Mouse (Mus musculus) layer of hippocampus, adult 2 months (tissue): ENCODE measurements around the gene Nipal1. TPM values are rescaled to one million over a fixed set of nuclear protein-coding genes. Genes with fewer than 3 reads are reported as not detected.

Experiments
- DNase-seq, 2 experiments: peaks; one replicate each; pipeline ENCODE4 v3.0.0; 2022; ENCODE audit warnings: low spot score in 2 of 2
- H3K27ac ChIP-seq: fragments of 200-600 bp; 2 replicates; pipeline ENCODE4 v1.8.1; 2022
- H3K4me3 ChIP-seq: fragments of 200-600 bp; 2 replicates; pipeline ENCODE4 v1.8.1; 2022; ENCODE audit warnings: mild to moderate bottlenecking
- CTCF ChIP-seq: fragments of 200-600 bp; conservative IDR thresholded peaks from 2 replicates; pipeline ENCODE4 v1.8.1; 2022; ENCODE audit warnings: antibody characterized with exemption, mild to moderate bottlenecking, moderate library complexity
- total RNA-seq, 2 experiments: library from RNA; stranded (reverse); gene quantifications; 2 replicates each; pipeline ENCODE4 v1.2.3; 2021

Gene Nipal1
- total RNA-seq, 2 experiments from 2014 or later: not detected

DNA sequence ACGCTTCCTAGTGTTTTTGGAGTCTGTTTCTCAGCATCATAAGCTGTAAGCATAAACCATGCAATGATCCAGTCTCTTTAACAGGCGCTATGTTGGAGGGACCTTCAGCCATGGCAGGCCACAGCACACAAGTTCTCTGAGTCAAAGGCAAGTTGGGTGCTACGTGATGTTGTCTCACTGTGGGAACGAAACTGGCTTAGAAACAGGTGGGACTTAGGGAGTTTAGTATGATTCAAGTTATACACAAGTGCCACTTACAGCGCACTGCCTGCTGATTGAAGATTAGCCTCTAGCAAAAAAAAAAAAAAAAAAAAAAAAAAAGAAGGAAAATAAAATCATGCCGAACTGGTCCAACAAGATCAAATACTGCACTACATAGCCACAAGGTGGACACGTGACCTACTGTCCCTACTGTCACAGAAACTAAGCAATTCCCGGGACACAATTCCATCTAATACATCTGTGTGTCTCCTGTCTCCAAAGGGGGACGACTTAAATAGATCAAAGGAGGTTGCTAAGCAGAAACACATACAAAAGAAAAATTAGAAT is 27.5 kb downstream of the Nipal1 start:
- no peak for DNase-seq
- no peak overlapping the region for H3K4me3 ChIP-seq
- H3K27ac ChIP-seq: no peak overlapping the region
- no peak for TF ChIP-seq CTCF

DNA sequence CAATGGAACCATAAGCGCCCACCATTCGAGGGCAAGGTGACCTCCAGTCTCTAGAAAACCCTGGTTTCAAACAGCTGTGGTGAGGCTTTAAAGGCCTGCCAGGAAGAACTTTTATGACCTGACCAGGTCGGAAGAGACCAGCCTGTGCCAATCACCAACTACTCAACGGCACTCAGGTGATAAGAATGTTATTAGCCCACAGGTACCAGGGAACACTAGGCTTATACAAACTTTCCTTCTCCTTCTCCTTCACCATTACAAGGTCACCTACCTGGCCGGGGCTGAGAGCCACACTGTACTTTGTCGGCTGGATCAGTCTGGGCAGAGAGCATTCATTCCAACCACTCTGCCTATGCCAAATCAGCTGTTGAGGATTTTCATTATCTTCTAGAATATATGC is 33.9 kb downstream of the Nipal1 start:
- DNase-seq: no peak
- Histone ChIP-seq H3K27ac (no peak overlapping the region), H3K4me3 (no peak overlapping the region)
- TF ChIP-seq CTCF: no peak

DNA sequence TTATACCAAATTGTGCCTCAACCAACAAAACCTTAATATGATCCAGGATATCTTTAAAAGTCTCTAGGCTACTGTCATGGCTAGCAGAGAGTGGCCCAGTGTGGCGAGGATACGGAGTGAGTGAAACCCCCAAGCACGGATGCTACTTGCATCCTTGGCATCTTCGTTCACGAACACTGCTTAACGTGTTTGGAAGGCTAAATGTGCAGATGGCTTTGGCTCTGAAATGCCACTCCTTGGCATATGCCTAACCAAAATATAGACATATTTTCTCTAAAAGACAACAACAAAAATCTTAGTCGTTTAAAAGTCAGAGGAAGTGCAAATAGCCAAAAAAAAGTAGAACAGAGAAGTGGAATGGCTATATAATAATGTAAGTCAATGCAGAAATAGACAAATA is 42.0 kb downstream of the Nipal1 start:
- DNase-seq: no peak
- no peak overlapping the region for H3K27ac ChIP-seq
- TF ChIP-seq CTCF: no peak
- no peak overlapping the region for H3K4me3 ChIP-seq

DNA sequence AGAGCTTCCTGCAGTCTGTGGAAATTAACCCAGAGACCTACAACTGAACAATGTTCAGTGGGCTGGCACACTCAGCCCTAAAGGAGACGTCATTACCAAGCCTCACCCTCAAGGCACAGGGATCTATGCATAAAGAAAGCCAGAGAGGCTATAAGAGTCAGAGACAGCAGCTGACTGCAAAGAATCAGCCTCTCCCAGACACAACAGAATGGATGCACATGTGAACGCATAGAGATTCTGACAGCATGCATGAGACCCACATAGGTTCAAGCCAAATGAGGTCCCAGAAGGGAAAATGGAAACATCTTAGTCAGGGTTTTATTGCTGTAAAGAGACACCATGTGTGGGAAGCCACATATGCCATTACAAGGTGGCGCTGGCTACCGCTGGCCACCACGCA is 42.9 kb downstream of the Nipal1 start:
- Histone ChIP-seq H3K27ac (no peak overlapping the region), H3K4me3 (no peak overlapping the region)
- no peak for DNase-seq
- no peak for TF ChIP-seq CTCF

DNA sequence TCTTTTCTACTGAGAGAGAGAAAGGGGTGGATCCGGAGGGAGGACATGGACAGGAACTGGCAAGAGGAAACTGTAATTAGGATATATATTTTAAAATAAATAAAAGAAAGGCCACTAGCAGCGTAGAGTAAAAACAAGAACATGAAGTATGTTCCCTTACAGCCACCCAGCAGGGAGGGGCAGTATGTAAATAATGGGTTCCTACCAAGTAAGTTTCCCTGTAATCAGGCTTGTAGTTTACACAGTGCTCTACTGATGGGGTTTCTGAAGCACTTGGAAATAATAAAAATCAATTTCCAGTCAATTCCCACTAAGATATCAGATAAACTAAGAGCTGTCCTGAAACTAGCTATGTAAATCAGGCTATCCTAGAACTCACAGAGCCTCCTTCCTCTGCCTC is 47.1 kb downstream of the Nipal1 start:
- TF ChIP-seq CTCF: no peak
- Histone ChIP-seq H3K4me3 (no peak overlapping the region), H3K27ac (no peak overlapping the region)
- no peak for DNase-seq

DNA sequence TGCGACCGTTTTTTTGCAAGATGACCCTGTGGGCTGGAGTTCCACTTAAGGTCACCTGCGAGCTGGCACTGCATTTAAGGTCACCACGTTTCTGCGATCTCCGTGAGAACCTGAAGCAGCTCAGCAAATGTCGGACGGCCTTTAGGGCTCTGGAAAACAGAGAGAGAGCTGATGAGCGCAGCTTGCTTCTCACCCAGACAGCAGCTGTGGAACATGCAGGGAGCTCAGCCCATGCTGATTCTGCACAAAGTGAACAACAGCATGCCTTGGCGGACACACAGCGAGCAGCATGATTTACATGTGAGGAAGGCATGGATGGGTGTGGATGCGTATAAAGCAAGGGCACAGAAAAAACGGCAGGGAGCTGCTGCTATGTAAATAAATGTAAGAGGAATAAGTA is 48.9 kb downstream of the Nipal1 start:
- Histone ChIP-seq H3K4me3 (no peak overlapping the region), H3K27ac (peak overlapping the region; percentile 69)
- DNase-seq: peak; percentile 55 to 63
- no peak for TF ChIP-seq CTCF

DNA sequence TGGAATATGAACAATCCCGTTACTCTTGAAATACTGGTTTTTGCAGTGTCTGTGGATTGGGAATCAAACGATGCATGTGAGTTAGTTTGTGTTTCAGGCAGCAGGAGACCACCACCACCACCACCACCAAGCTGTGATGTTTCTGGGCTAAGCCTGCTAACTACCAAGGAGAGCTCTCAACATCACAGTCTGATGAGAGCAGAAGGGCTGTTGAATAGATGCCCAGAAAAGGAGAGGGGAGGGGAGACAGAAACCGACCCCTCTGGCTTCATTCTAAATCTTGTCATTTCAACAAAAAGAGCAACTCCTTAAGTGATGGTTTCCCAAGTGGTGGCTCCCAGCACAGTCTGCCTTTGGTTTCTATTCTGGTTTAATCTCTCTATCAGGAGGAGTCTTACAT is 50.7 kb downstream of the Nipal1 start:
- no peak for TF ChIP-seq CTCF
- DNase-seq: no peak
- H3K4me3 ChIP-seq: no peak overlapping the region
- peak overlapping the region; percentile 21; the same call in 1 of the 2 replicates for H3K27ac ChIP-seq

DNA sequence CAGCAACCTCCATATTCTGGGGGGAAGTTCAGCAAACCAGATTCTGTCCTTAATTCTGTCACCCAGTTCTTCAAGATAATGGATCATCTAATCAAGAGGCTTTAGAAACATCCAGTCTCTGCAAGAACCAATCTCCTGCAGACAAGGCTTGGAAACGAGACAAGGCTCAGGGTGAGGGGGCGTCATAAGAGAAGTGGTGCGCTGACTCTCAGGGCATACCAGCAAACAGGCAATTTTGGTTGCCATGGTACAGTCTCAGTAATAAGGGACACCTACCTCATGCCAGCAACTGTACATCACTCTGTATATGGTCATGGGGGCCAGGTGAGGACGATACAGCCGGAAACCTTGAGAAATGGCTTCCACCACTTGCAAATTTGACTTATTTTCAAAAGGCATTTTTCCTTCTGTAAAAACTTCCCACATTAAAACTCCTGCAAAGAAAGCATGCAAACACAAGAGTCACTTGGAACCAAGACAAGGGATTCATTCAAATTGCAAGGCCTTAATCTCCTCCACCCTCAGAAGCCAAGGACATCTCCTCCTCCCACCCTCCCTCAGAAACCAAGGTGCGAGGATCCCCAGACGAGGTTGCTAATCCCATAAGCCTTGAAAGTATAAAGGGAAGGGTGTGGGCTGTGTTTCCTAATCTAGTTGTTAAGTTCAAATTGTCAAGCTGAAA is 51.4 kb downstream of the Nipal1 start:
- H3K4me3 ChIP-seq: no peak overlapping the region
- peak overlapping the region; percentile 21; the same call in 1 of the 2 replicates for H3K27ac ChIP-seq
- TF ChIP-seq CTCF: no peak
- DNase-seq: no peak

DNA sequence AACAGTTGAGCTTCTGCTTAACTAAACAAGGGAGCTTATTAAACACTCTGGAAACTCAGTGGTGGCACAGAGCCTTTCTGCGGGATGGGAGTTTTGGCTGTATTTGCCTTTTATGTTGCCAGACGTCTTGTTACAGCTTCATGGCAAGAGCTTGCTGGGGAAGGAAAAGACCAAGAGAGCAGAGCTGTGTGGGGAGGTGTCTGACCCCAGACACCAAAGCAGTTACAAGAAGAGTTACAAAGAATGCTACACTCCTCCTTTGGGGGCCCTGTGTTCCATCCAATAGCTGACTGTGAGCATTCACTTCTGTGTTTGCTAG is 51.9 kb downstream of the Nipal1 start:
- TF ChIP-seq CTCF: no peak
- no peak for DNase-seq
- Histone ChIP-seq H3K4me3 (no peak overlapping the region), H3K27ac (peak overlapping the region; percentile 21; the same call in 1 of the 2 replicates)

DNA sequence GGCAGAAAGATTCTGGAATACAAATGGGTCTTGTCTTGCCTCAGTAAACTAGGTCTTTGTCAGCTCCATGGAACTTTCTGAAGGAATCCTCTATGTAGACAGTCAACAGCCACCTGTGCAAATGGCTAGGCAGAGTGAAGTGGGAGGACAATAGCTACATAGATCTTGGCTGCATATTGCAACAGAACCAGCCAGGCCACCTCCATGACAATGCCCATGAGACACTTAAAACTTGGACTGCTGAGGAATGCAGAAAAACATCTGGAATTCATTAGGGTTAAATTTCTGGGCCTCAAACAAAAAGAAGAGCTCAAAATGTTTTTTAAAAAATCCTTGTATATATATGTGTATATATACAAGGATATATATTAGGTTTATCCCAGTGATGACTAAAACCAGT is 54.6 kb downstream of the Nipal1 start:
- Histone ChIP-seq H3K4me3 (no peak overlapping the region), H3K27ac (no peak overlapping the region)
- TF ChIP-seq CTCF: no peak
- no peak for DNase-seq

DNA sequence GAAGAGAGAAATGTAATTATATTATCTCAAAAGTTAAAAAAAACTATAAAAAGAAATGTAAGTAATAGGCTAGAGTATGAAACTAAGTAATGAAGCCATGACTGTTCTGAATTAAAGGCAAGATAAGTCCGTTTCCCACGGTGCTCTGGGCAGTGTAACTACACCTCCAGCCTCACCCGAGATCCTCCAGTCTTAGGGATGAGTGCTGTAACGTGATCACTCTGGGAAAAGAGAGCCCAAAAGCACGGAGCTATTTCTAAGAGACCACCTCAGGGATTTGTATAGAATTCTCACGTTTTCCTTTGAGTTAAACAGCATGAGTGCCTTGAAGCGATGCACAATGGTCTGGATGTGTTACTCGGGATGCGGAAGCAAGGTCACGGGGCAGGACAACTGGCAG is 58.5 kb downstream of the Nipal1 start:
- no peak for TF ChIP-seq CTCF
- no peak overlapping the region for H3K27ac ChIP-seq
- no peak overlapping the region for H3K4me3 ChIP-seq
- no peak for DNase-seq

DNA sequence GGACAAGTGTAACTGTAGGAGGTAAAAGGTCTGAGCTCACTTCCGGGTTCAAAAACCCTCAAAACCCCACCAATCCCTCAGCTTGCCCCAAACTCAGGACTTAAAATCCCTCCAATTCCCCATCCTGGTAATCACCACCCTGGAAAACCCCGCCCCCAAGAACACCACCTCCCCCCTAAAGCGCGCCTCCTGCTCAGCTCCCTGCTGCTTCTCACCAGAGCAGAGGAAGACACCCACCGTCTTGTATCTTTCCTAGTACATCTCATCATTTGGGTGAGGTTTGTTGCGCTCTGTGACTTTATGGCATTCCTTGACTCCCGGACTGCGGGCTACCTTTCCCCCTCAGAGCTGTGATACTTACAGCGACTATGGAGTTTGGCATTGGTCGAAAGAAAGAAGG is 59.1 kb downstream of the Nipal1 start:
- Histone ChIP-seq H3K4me3 (no peak overlapping the region), H3K27ac (no peak overlapping the region)
- DNase-seq: no peak
- TF ChIP-seq CTCF: no peak

DNA sequence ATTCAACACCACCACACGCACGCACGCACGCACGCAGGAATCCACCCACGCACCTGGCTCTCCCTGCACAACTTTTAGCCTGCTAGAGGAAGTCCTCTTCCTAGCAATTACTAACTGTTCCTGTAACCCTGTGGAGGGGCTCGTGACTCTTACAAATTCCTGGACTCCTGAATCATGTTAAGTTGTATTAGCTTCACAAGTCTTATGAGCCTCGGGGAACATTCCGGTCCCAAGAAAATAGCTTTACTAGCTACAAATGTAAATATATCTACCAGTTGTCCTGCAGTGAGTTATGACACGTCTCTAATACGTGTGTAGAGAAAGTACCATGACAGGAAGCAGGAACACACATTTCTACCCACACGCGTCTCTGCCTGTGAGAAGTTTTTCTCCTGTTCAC is 61.9 kb downstream of the Nipal1 start:
- TF ChIP-seq CTCF: no peak
- Histone ChIP-seq H3K4me3 (no peak overlapping the region), H3K27ac (no peak overlapping the region)
- DNase-seq: no peak

DNA sequence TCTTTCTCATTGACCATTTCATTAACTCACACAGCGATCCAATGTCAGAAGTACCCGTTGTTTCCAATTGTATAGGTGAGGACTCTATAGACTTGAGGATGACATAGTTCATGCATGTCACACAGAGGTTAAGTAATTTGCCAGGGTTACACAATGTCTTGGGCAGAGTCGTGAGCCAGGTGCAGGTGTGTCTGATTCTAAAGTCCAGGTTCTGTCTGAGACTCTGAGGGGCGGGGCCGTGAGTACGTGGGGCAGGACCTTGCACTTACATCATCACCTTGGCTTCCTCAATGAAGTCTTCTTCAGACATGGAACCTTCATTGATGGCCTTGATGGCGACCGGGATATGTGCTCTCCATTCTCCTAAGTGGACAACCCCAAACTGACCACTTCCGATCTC is 62.4 kb downstream of the Nipal1 start:
- DNase-seq: no peak
- no peak for TF ChIP-seq CTCF
- Histone ChIP-seq H3K4me3 (no peak overlapping the region), H3K27ac (no peak overlapping the region)
